Mouse (Mus musculus) spleen, adult 2 months (tissue): ENCODE results near the gene Mid1.

Source experiments
- CTCF ChIP-seq: fragments of 200-500 bp; IDR thresholded peaks from 2 replicates; pipeline ENCODE4 v1.5.1; 2011; ENCODE audit warnings: mild to moderate bottlenecking, inconsistent platforms; ENCODE audit not compliant: insufficient read depth, insufficient read length, insufficient replicate concordance; ENCODE audit errors: extremely low read depth
- POLR2A ChIP-seq: fragments of 200-500 bp; IDR thresholded peaks from 2 replicates; pipeline ENCODE4 v1.6.1; 2011; ENCODE audit warnings: low read depth, low read length, inconsistent platforms

GRCm38 (mm10) chrX:169828136-169828535 lies 143.1 kb downstream of the Mid1 start:
- TF ChIP-seq POLR2A (no peak), CTCF (no peak)
